Mouse (Mus musculus): ENCODE results near the gene Tjp2. TPM values are rescaled to one million over a fixed set of nuclear protein-coding genes. Genes with fewer than 3 reads are reported as not detected.
"Not testable (repeated sequence)": the region's sequence is repeated elsewhere in the genome, so short reads cannot be mapped to it uniquely, and the experiment has no call there.

Tjp2 gene
- polyA plus RNA-seq, 1 experiment from 2014 or later: 14.7 TPM

DNA sequence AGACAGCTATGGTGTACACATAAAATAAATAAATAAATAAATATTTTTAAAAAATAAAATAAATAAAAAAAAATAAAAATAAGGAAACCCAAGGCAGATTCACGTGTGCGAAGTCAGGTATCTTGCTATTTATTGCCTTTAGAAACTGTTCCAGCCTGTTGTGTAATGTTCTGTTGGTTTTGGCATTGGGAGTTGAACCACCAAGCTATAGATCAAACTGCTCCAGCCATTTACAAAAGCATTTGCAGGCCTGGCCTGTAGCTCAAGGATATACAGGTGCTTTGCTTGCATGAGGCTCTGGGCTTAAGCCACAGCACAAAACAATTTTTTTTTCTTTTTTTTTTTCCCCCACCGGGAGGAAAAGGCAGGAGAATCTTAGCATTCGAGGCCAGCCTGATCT is 13.2 kb upstream of the Tjp2 start:
- Histone ChIP-seq H3K9me3 (ENCODE audit: control insufficient read depth, low read length) (peaks cover 5% of the 10 kb centered on the region; the same call in 1 of the 2 replicates), H3K27ac (replicated peaks; ENCODE audit: low read depth, low read length) (no peak overlapping the region), H3K4me2 (ENCODE audit: low read depth, low read length) (no peak overlapping the region), H3K4me1 (ENCODE audit: control insufficient read depth, insufficient read depth, low read length) (peaks cover 7% of the 10 kb centered on the region; the same call in 1 of the 2 replicates), H3K36me3 (ENCODE audit: control insufficient read depth, insufficient read depth, low read length) (no peaks in the 10 kb centered on the region), H3K4me3 (ENCODE audit: low read depth, low read length) (no peak overlapping the region), H3K9ac (ENCODE audit: low read depth, low read length) (no peak overlapping the region), H3K27me3 (replicated peaks; ENCODE audit: control insufficient read depth, insufficient read depth, low read length) (no peaks in the 10 kb centered on the region)
- DNase-seq (ENCODE audit: low spot score): no peak
- ATAC-seq (ENCODE audit: low read depth): no peak
- WGBS: 85% methylated on average over 4 of the region's 4 CpGs

DNA sequence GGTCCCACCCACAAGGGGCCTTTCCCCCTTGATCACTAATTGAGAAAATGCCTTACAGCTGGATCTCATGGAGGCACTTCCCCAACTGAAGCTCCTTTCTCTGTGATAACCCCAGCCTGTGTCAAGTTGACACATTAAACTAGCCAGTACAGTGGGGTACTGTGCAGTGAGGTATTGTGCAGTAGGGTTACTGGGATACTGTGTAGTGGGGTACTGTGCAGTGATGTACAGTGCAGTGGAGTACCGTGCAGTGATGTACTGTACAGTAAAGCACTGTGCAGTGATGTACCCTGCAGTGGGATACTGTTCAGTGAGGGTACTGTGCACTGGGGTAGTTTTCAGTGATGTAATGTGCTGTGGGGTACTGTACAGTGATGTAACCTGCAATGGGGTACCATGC is 7.5 kb upstream of the Tjp2 start:
- H3K27ac ChIP-seq (replicated peaks; ENCODE audit: low read depth, low read length); H3K4me3 ChIP-seq (ENCODE audit: low read depth, low read length); H3K9me3 ChIP-seq (ENCODE audit: control insufficient read depth, low read length); ATAC-seq (ENCODE audit: low read depth); H3K4me1 ChIP-seq (ENCODE audit: control insufficient read depth, insufficient read depth, low read length); H3K27me3 ChIP-seq (replicated peaks; ENCODE audit: control insufficient read depth, insufficient read depth, low read length); DNase-seq (ENCODE audit: low spot score); H3K9ac ChIP-seq (ENCODE audit: low read depth, low read length); H3K4me2 ChIP-seq (ENCODE audit: low read depth, low read length); H3K36me3 ChIP-seq (ENCODE audit: control insufficient read depth, insufficient read depth, low read length): not testable (repeated sequence)
- WGBS: 83% methylated on average over 1 of the region's 1 CpGs

GRCm38 (mm10) chr19:24225305-24225696 is 471 bp upstream of the Tjp2 start:
- peak overlapping the region; percentile 55 for H3K4me3 ChIP-seq (ENCODE audit: low read depth, low read length)
- H3K36me3 ChIP-seq (ENCODE audit: control insufficient read depth, insufficient read depth, low read length): no peaks in the 10 kb centered on the region
- 1% methylated on average over 17 of the region's 17 CpGs for WGBS
- H3K27ac ChIP-seq (replicated peaks; ENCODE audit: low read depth, low read length): peak overlapping the region; percentile 75; the same call in 1 of the 2 replicates
- DNase-seq (ENCODE audit: low spot score) (peak; percentile 90), ATAC-seq (ENCODE audit: low read depth) (peak; percentile 91)
- H3K27me3 ChIP-seq (replicated peaks; ENCODE audit: control insufficient read depth, insufficient read depth, low read length): peaks cover 30% of the 10 kb centered on the region
- peaks cover 2% of the 10 kb centered on the region; the same call in 1 of the 2 replicates for H3K4me1 ChIP-seq (ENCODE audit: control insufficient read depth, insufficient read depth, low read length)
- H3K4me2 ChIP-seq (ENCODE audit: low read depth, low read length): peak overlapping the region; percentile 90
- 0 out of 2 replicates have a peak overlapping the region, but pooled peaks have one; percentile 56 for H3K9ac ChIP-seq (ENCODE audit: low read depth, low read length)
- no peaks in the 10 kb centered on the region for H3K9me3 ChIP-seq (ENCODE audit: control insufficient read depth, low read length)

GRCm38 (mm10) chr19:24223851-24224251 is 979 bp downstream of the Tjp2 start:
- ATAC-seq (ENCODE audit: low read depth) (no peak), DNase-seq (ENCODE audit: low spot score) (peak; percentile 29)
- Histone ChIP-seq H3K4me3 (ENCODE audit: low read depth, low read length) (peak overlapping the region; percentile 55), H3K4me1 (ENCODE audit: control insufficient read depth, insufficient read depth, low read length) (peaks cover 2% of the 10 kb centered on the region; the same call in 1 of the 2 replicates), H3K27ac (replicated peaks; ENCODE audit: low read depth, low read length) (no peak overlapping the region; the same call in 1 of the 2 replicates), H3K4me2 (ENCODE audit: low read depth, low read length) (peak overlapping the region; percentile 90), H3K36me3 (ENCODE audit: control insufficient read depth, insufficient read depth, low read length) (no peaks in the 10 kb centered on the region), H3K9ac (ENCODE audit: low read depth, low read length) (peak overlapping the region; percentile 56; the same call in 1 of the 2 replicates), H3K9me3 (ENCODE audit: control insufficient read depth, low read length) (no peaks in the 10 kb centered on the region), H3K27me3 (replicated peaks; ENCODE audit: control insufficient read depth, insufficient read depth, low read length) (peaks cover 30% of the 10 kb centered on the region)
- WGBS: 10% methylated on average over 11 of the region's 11 CpGs

DNA sequence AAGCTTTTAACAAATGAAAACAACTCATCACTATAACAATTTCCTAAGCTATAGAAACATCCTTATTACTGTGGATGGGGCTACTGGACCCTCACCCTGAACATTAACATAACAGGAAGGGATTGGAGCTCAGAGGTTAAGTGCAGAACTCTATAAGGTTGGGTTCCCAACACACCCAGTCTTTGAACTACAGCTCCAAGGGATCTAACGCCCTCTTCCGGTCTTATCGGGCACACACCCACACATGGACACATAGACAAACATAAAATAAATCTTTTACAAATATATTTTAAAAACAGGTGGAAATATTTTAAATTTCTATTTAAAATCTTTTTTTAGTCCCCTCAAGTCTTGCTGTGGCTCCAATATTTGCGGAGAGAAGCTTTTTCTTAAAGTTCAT is 3.4 kb downstream of the Tjp2 start:
- no peaks in the 10 kb centered on the region for H3K9me3 ChIP-seq (ENCODE audit: control insufficient read depth, low read length)
- no peak overlapping the region for H3K4me2 ChIP-seq (ENCODE audit: low read depth, low read length)
- ATAC-seq (ENCODE audit: low read depth) (no peak), DNase-seq (ENCODE audit: low spot score) (no peak)
- peaks cover 2% of the 10 kb centered on the region; the same call in 1 of the 2 replicates for H3K4me1 ChIP-seq (ENCODE audit: control insufficient read depth, insufficient read depth, low read length)
- H3K36me3 ChIP-seq (ENCODE audit: control insufficient read depth, insufficient read depth, low read length): no peaks in the 10 kb centered on the region
- H3K27ac ChIP-seq (replicated peaks; ENCODE audit: low read depth, low read length): no peak overlapping the region
- peaks cover 30% of the 10 kb centered on the region for H3K27me3 ChIP-seq (replicated peaks; ENCODE audit: control insufficient read depth, insufficient read depth, low read length)
- 92% methylated on average over 4 of the region's 4 CpGs for WGBS
- no peak overlapping the region for H3K9ac ChIP-seq (ENCODE audit: low read depth, low read length)
- no peak overlapping the region for H3K4me3 ChIP-seq (ENCODE audit: low read depth, low read length)

DNA sequence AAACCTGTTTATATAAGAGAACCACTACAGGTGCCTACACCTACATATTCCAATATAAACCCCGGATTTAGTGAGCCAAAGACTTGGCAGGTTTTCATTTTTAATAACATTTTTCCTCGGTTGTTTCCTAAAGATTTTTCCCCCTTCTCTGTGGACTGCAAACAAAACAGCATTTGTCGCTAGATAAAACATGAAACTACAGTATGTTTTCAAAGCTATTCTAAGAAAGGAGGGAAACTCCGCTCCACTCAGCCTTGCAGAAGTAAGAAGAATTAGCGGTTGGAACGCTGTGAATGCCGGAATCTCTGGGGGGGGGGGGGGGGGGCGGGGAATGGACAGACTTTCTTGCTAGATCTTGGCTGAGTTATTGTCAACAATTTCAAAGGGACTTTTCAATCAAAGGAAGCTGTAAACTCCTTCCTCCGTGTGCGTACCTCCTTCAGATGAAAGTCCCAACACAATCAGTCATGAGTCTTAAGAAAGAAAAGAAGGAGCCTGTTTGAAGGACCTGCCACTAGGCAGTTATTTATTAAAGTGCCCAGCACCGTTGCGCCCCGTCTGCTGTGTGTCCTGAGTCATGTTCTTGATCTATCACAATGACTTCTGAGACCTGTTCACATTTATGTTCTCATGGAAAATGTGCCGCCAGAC is 3.9 kb downstream of the Tjp2 start:
- Histone ChIP-seq H3K9ac (ENCODE audit: low read depth, low read length) (no peak overlapping the region), H3K27me3 (replicated peaks; ENCODE audit: control insufficient read depth, insufficient read depth, low read length) (peaks cover 26% of the 10 kb centered on the region), H3K27ac (replicated peaks; ENCODE audit: low read depth, low read length) (no peak overlapping the region), H3K4me1 (ENCODE audit: control insufficient read depth, insufficient read depth, low read length) (peaks cover 2% of the 10 kb centered on the region; the same call in 1 of the 2 replicates), H3K36me3 (ENCODE audit: control insufficient read depth, insufficient read depth, low read length) (no peaks in the 10 kb centered on the region), H3K9me3 (ENCODE audit: control insufficient read depth, low read length) (no peaks in the 10 kb centered on the region), H3K4me3 (ENCODE audit: low read depth, low read length) (no peak overlapping the region), H3K4me2 (ENCODE audit: low read depth, low read length) (no peak overlapping the region)
- WGBS: 44% methylated on average over 14 of the region's 14 CpGs
- DNase-seq (ENCODE audit: low spot score): no peak
- no peak for ATAC-seq (ENCODE audit: low read depth)

GRCm38 (mm10) chr19:24219011-24219410 is 5.8 kb downstream of the Tjp2 start:
- Histone ChIP-seq H3K9me3 (ENCODE audit: control insufficient read depth, low read length) (no peaks in the 10 kb centered on the region), H3K4me2 (ENCODE audit: low read depth, low read length) (no peak overlapping the region), H3K27me3 (replicated peaks; ENCODE audit: control insufficient read depth, insufficient read depth, low read length) (peaks cover 9% of the 10 kb centered on the region; the same call in 1 of the 2 replicates), H3K4me3 (ENCODE audit: low read depth, low read length) (no peak overlapping the region), H3K4me1 (ENCODE audit: control insufficient read depth, insufficient read depth, low read length) (no peaks in the 10 kb centered on the region), H3K9ac (ENCODE audit: low read depth, low read length) (no peak overlapping the region), H3K27ac (replicated peaks; ENCODE audit: low read depth, low read length) (no peak overlapping the region), H3K36me3 (ENCODE audit: control insufficient read depth, insufficient read depth, low read length) (no peaks in the 10 kb centered on the region)
- WGBS: 66% methylated on average over 9 of the region's 9 CpGs
- DNase-seq (ENCODE audit: low spot score) (no peak), ATAC-seq (ENCODE audit: low read depth) (no peak)

GRCm38 (mm10) chr19:24218291-24218690 is 6.5 kb downstream of the Tjp2 start:
- Histone ChIP-seq H3K27me3 (replicated peaks; ENCODE audit: control insufficient read depth, insufficient read depth, low read length) (peaks cover 2% of the 10 kb centered on the region; the same call in 1 of the 2 replicates), H3K4me3 (ENCODE audit: low read depth, low read length) (no peak overlapping the region), H3K4me2 (ENCODE audit: low read depth, low read length) (no peak overlapping the region), H3K9ac (ENCODE audit: low read depth, low read length) (no peak overlapping the region), H3K27ac (replicated peaks; ENCODE audit: low read depth, low read length) (no peak overlapping the region), H3K36me3 (ENCODE audit: control insufficient read depth, insufficient read depth, low read length) (no peaks in the 10 kb centered on the region), H3K4me1 (ENCODE audit: control insufficient read depth, insufficient read depth, low read length) (no peaks in the 10 kb centered on the region), H3K9me3 (ENCODE audit: control insufficient read depth, low read length) (no peaks in the 10 kb centered on the region)
- no peak for ATAC-seq (ENCODE audit: low read depth)
- WGBS: 40% methylated on average over 2 of the region's 2 CpGs
- no peak for DNase-seq (ENCODE audit: low spot score)

GRCm38 (mm10) chr19:24217851-24218250 is 7.0 kb downstream of the Tjp2 start:
- ATAC-seq (ENCODE audit: low read depth) (no peak), DNase-seq (ENCODE audit: low spot score) (no peak)
- Histone ChIP-seq H3K27ac (replicated peaks; ENCODE audit: low read depth, low read length) (no peak overlapping the region), H3K27me3 (replicated peaks; ENCODE audit: control insufficient read depth, insufficient read depth, low read length) (no peaks in the 10 kb centered on the region), H3K4me3 (ENCODE audit: low read depth, low read length) (no peak overlapping the region), H3K36me3 (ENCODE audit: control insufficient read depth, insufficient read depth, low read length) (no peaks in the 10 kb centered on the region), H3K4me2 (ENCODE audit: low read depth, low read length) (no peak overlapping the region), H3K4me1 (ENCODE audit: control insufficient read depth, insufficient read depth, low read length) (no peaks in the 10 kb centered on the region), H3K9me3 (ENCODE audit: control insufficient read depth, low read length) (no peaks in the 10 kb centered on the region), H3K9ac (ENCODE audit: low read depth, low read length) (no peak overlapping the region)

All from embryonic facial prominence, embryonic 14.5 days (tissue).